Comparison of ENCODE assay signal across 9 mouse cellular contexts in genomic region chr17:47482401-47482800, GRCm38 (mm10). TPM values are rescaled to one million over a fixed set of nuclear protein-coding genes. Genes with fewer than 3 reads are reported as not detected.
DNase-seq lines count a peak whose midpoint lies in the region; ATAC-seq and TF ChIP-seq lines count a peak whose summit lies in the region.
"Had no signal": no experiment of that assay in that cellular context is flagged by ENCODE, and none has a peak within 500 bp of the region (broad histone marks: within the 10 kb centered on the region; RNA-seq: fewer than 3 reads in every experiment).

No protein-coding gene starts in this region.

- H3K9me3 ChIP-seq in hindbrain, embryonic 11.5 days (ENCODE audit: control insufficient read depth, low read length), result no peaks in the 10 kb centered on the region
- H3K9me3 ChIP-seq in hindbrain, embryonic 16.5 days (ENCODE audit: control insufficient read depth, low read length), result no peaks in the 10 kb centered on the region
- H3K9me3 ChIP-seq: megakaryocyte, embryonic 14.5 days had no signal

- WGBS in hindbrain, embryonic 11.5 days, result 41% methylated on average over 2 of the region's 2 CpGs
- 42% methylated on average over 2 of the region's 2 CpGs for WGBS in hindbrain, embryonic 16.5 days

- no peaks in the 10 kb centered on the region for H3K27me3 ChIP-seq in hindbrain, embryonic 11.5 days (ENCODE audit: control insufficient read depth, insufficient read depth, low read length)
- H3K27me3 ChIP-seq in hindbrain, embryonic 16.5 days (replicated peaks; ENCODE audit: control insufficient read depth, insufficient read depth, low read length), result no peaks in the 10 kb centered on the region
- no peaks in the 10 kb centered on the region for H3K27me3 ChIP-seq in C2C12 (ENCODE audit: control insufficient read depth, insufficient read depth, insufficient read length)

- peak; percentile 57 for TF ChIP-seq CTCF in C2C12 (IDR thresholded peaks at IDR 0.05; ENCODE audit: control insufficient read depth, insufficient read depth, insufficient read length)
- peak; percentile 70 for TF ChIP-seq CTCF in brain, embryonic 14.5 days (IDR thresholded peaks at IDR 0.05; ENCODE audit: borderline replicate concordance, extremely low read depth, insufficient read depth, insufficient read length)

- no peaks in the 10 kb centered on the region for H3K4me1 ChIP-seq in hindbrain, embryonic 11.5 days (replicated peaks; ENCODE audit: control insufficient read depth, insufficient read depth, low read length)
- no peaks in the 10 kb centered on the region for H3K4me1 ChIP-seq in hindbrain, embryonic 16.5 days (ENCODE audit: control insufficient read depth, insufficient read depth, low read depth, low read length)

- H3ac ChIP-seq in C2C12 (ENCODE audit: control insufficient read depth, insufficient read length, low read depth), result no peak overlapping the region

- peak; percentile 77 for DNase-seq in hindbrain, embryonic 11.5 days (ENCODE audit: low spot score)
- DNase-seq in 3T3-L1 (ENCODE audit: low read depth, low spot score), result peak; percentile 79
- peak; percentile 62 for DNase-seq in brain, embryonic 14.5 days (ENCODE audit: low read depth)
- DNase-seq in kidney, postnatal 36 days, result peak; percentile 73 to 92
- DNase-seq in retina, postnatal 1 day, result peak; percentile 67
- DNase-seq in yolk sac, embryonic 10.5 days (ENCODE audit: low spot score), result no peak

- no peaks in the 10 kb centered on the region for H3K79me2 ChIP-seq in C2C12 (ENCODE audit: control insufficient read depth, insufficient read depth)

- H3K4me2 ChIP-seq in hindbrain, embryonic 11.5 days (replicated peaks; ENCODE audit: low read depth, low read length), result no peak overlapping the region
- H3K4me2 ChIP-seq in hindbrain, embryonic 16.5 days (ENCODE audit: low read length), result no peak overlapping the region

- no peak for ATAC-seq in hindbrain, embryonic 11.5 days (ENCODE audit: low FRiP score)
- no peak for ATAC-seq in hindbrain, embryonic 16.5 days

- H3K27ac ChIP-seq in hindbrain, embryonic 11.5 days (ENCODE audit: low read depth, low read length), result no peak overlapping the region
- no peak overlapping the region for H3K27ac ChIP-seq in hindbrain, embryonic 16.5 days (ENCODE audit: low read depth, low read length)

- H3K36me3 ChIP-seq in hindbrain, embryonic 11.5 days (ENCODE audit: control insufficient read depth, insufficient read depth, low read length), result no peaks in the 10 kb centered on the region
- no peaks in the 10 kb centered on the region for H3K36me3 ChIP-seq in hindbrain, embryonic 16.5 days (ENCODE audit: control insufficient read depth, insufficient read depth, low read length)
- H3K36me3 ChIP-seq in C2C12 (ENCODE audit: control insufficient read depth, insufficient read depth), result no peaks in the 10 kb centered on the region

- no peaks in the 10 kb centered on the region for H3K79me3 ChIP-seq in C2C12 (ENCODE audit: low read depth)

- no peak overlapping the region for H3K4me3 ChIP-seq in hindbrain, embryonic 11.5 days (ENCODE audit: low read depth, low read length)
- no peak overlapping the region for H3K4me3 ChIP-seq in hindbrain, embryonic 16.5 days (ENCODE audit: low read length)
- H3K4me3 ChIP-seq in C2C12 (ENCODE audit: insufficient read depth, poor library complexity, severe bottlenecking), result no peak overlapping the region
- H3K4me3 ChIP-seq: megakaryocyte, embryonic 14.5 days had no signal

- TF ChIP-seq POLR2A in brain, embryonic 14.5 days (IDR thresholded peaks at IDR 0.05; ENCODE audit: borderline replicate concordance, extremely low read depth, insufficient read depth, insufficient read length, poor library complexity, severe bottlenecking), result no peak

- no peak overlapping the region for H3K9ac ChIP-seq in hindbrain, embryonic 11.5 days (ENCODE audit: low read depth, low read length)
- H3K9ac ChIP-seq in hindbrain, embryonic 16.5 days (ENCODE audit: low read depth, low read length), result no peak overlapping the region

TF ChIP-seq in C2C12, 6 proteins besides CTCF, POLR2A, EP300 and RAD21:
- TF ChIP-seq USF1 (IDR thresholded peaks at IDR 0.05; ENCODE audit: low read depth), result no peak
- no peak for TF ChIP-seq MYOG (IDR thresholded peaks at IDR 0.05; ENCODE audit: control insufficient read depth, extremely low read depth, insufficient read length)
- no peak for TF ChIP-seq MAX (IDR thresholded peaks at IDR 0.05)
- TF ChIP-seq MYOD1 (IDR thresholded peaks at IDR 0.05; ENCODE audit: control insufficient read depth, insufficient read length, low read depth), result no peak
- no peak for TF ChIP-seq CEBPB (IDR thresholded peaks at IDR 0.05; ENCODE audit: low read depth)
- no peak for TF ChIP-seq FOSL1 (IDR thresholded peaks at IDR 0.05; ENCODE audit: insufficient read depth, low read length, poor library complexity, severe bottlenecking)

RNA-seq across cellular contexts. Expression of gene Taf8, which starts 19.7 kb away (rescaled TPM):
- 26.5 and 28.7 TPM in 2 replicates for polyA plus RNA-seq in hindbrain, embryonic 11.5 days (2014; fragmentation: Nextera tagmentation; extraction: Ambion mirVana)
- polyA plus RNA-seq in hindbrain, embryonic 16.5 days (2015; fragmentation: Nextera tagmentation; extraction: Ambion mirVana), result 20.0 and 20.5 TPM in 2 replicates
- polyA plus RNA-seq in C2C12 (2012; fragmentation: generic; extraction: Trizol), result 12.2 TPM
- polyA plus RNA-seq in brain, embryonic 14.5 days (2012; rRNA removed), result 34.2 and 44.1 TPM in 2 replicates

RNA-seq across cellular contexts. Expression of gene Ccnd3, which starts 22.4 kb away (rescaled TPM):
- polyA plus RNA-seq in hindbrain, embryonic 11.5 days (2014; fragmentation: Nextera tagmentation; extraction: Ambion mirVana), result 190 and 195 TPM in 2 replicates
- polyA plus RNA-seq in hindbrain, embryonic 16.5 days (2015; fragmentation: Nextera tagmentation; extraction: Ambion mirVana), result 81.7 and 99.9 TPM in 2 replicates
- 217 TPM for polyA plus RNA-seq in C2C12 (2012; fragmentation: generic; extraction: Trizol)
- 59.7 and 68.5 TPM in 2 replicates for polyA plus RNA-seq in brain, embryonic 14.5 days (2012; rRNA removed)

RNA-seq across cellular contexts. Expression of gene 1700001C19Rik, which starts 45.2 kb away (rescaled TPM):
- polyA plus RNA-seq in hindbrain, embryonic 11.5 days (2014; fragmentation: Nextera tagmentation; extraction: Ambion mirVana), result 0.42 and 0.68 TPM in 2 replicates
- 0.62 and 1.1 TPM in 2 replicates for polyA plus RNA-seq in hindbrain, embryonic 16.5 days (2015; fragmentation: Nextera tagmentation; extraction: Ambion mirVana)
- not detected for polyA plus RNA-seq in C2C12 (2012; fragmentation: generic; extraction: Trizol)
- 0.41 and 0.53 TPM in 2 replicates for polyA plus RNA-seq in brain, embryonic 14.5 days (2012; rRNA removed)

RNA-seq across cellular contexts. Expression of gene AI661453, which starts 46.0 kb away (rescaled TPM):
- polyA plus RNA-seq in hindbrain, embryonic 11.5 days (2014; fragmentation: Nextera tagmentation; extraction: Ambion mirVana), result 0.40 and 0.49 TPM in 2 replicates
- 0.11 and 0.42 TPM in 2 replicates for polyA plus RNA-seq in hindbrain, embryonic 16.5 days (2015; fragmentation: Nextera tagmentation; extraction: Ambion mirVana)
- 0.13 TPM for polyA plus RNA-seq in C2C12 (2012; fragmentation: generic; extraction: Trizol)
- 0.42 and 0.85 TPM in 2 replicates for polyA plus RNA-seq in brain, embryonic 14.5 days (2012; rRNA removed)
